Mouse (Mus musculus) cerebellum, adult (tissue): ENCODE data around the gene Kcnj6.
A peak's percentile ranks its signal among the peaks of the same experiment; 100 is the strongest.

Experiments
- ATAC-seq: cut with Nextera tagmentation; 2 replicates; pipeline ENCODE4 v1.9.2; 2017; ENCODE audit warnings: mild to moderate bottlenecking, moderate library complexity, mixed read lengths; ENCODE audit not compliant: insufficient number of reproducible peaks, low FRiP score, low TSS enrichment

The Kcnj6 gene

GRCm38 (mm10) chr16:94946848-94947247, 50.7 kb downstream of the Kcnj6 start:
- ATAC-seq: no peak

DNA sequence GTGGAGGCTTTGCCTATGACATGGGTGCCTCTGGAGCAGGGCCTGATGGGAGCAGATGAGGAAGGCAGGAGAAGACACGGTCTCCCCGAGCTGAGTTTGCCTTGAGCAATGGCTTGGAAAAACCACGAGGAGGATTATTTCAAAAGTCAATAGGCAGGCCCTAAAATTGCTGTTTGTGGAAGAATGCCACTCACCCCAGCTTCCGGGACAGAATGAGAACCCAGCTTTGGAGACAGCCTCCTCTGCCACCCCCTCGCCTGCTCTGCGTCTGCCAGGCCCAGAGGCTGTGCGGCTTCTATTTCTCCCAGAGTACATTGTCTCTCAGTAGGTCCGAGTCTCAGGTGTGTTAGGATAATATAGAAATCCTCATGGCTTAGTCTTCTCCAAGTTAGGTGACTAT, 64.8 kb downstream of the Kcnj6 start:
- ATAC-seq: no peak

DNA sequence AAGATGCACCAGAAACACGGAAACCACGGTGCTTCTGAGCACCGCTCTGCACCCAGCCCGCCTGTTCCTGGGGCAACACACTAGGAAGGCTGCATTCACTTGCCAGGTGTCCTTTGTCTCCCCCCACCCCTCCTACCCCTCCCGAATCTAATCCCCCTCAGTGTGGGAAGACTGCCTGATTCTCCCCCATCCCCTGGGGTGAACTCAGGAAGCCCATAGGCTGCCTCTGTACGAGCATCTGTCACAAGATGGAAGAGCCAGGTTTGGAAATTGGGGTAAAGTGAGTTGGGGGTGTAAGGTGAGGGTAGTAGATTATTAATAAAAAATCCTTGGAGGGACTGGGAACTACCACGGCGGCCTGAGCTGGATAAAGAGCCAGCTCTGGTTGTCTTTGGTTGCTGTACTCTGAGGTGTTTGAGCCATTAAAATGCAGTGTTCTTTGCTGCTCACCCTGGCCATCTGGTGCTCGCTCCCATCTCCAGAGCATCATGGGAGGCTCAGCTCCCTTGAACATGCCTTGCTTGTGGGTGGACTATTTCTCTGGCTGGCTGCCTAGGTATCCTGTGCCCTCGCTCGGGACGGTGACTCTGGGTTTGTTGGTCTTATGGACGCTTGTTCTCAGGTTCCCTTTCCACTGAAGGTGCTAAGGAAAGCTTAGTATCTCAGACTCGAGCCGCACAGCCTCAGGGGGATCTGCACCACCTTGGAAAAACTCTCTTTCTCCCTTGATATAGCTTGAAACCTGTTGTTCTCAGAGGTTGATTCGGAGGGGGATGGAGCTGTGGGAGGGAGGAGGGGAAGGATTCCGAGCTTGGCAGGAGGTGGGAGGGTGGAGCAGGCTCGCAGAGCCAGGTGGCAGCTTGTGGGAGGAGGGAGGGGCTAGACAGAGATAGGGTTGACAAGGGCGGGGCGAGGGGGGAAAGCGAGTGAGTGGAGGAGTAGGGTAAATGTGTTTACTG, 65.9 kb downstream of the Kcnj6 start:
- peak; percentile 84 for ATAC-seq

DNA sequence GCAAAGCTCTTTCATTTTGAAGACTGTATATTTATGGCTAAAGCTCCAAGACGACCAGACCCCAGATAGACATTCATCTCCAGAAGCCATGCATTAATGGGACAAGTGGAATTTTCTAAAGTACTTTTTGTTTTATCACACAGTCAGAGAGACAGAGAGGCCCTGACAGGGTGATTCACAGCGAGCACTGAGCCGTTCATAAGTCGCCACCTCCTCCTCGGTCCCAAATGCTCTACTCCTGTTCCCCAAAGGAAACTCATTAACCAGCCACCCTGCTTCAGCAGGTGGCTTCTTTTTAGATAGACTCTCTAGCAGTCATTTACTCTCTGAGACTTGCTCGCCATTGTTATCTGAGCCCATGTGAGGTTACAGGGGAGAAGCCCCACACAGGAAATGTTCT, 72.1 kb downstream of the Kcnj6 start:
- 0 out of 2 replicates have a peak, but pooled peaks have one; percentile 45 for ATAC-seq

- ATAC-seq: no peak
Measured at GRCm38 (mm10) chr16:94919177-94919576, 78.3 kb downstream of the Kcnj6 start.

DNA sequence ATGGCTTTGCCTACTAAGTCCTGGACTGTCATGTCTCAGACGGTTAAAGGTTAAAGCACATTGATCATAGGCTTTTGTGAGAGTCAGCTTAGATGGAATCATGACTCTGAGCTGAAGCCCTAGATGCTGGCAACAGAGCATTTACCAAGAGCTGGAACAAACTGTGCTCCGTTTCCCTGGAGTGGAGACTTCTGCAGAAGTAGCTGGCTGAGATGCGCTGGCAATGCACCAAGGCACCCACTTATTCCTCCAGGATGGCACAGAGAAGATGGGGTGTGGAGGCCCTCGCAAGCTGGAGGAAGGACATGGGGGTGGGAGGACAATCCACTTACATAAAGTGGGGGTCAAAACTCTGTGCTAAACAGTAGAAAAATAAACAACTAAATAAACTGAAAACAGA, 91.5 kb downstream of the Kcnj6 start:
- ATAC-seq: no peak

- no peak for ATAC-seq
Measured at GRCm38 (mm10) chr16:94898832-94899231, 98.7 kb downstream of the Kcnj6 start.

- no peak for ATAC-seq
Measured at GRCm38 (mm10) chr16:94892162-94892650, 105.3 kb downstream of the Kcnj6 start.

GRCm38 (mm10) chr16:94890581-94890980, 106.9 kb downstream of the Kcnj6 start:
- no peak for ATAC-seq

DNA sequence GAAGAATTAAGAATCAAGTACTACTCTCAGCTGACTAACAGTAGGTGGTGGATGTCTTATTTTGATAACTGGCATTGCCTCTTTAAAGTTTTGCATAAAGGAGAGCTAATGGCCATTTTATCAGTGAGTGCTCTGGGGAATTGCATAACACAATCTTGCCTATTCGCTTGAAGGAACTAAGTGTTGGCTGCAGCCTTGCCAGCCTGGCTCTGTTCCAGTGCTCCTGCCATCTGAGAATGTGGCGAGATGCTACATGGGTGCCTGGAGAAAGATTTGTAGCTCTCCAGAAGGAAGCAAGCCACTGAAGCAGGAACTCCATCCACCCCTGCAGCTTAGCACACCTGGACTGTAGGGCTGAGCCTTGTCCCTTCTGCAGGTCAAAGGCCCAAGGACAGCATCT, 107.4 kb downstream of the Kcnj6 start:
- peak; percentile 50; the same call in 1 of the 2 replicates for ATAC-seq

DNA sequence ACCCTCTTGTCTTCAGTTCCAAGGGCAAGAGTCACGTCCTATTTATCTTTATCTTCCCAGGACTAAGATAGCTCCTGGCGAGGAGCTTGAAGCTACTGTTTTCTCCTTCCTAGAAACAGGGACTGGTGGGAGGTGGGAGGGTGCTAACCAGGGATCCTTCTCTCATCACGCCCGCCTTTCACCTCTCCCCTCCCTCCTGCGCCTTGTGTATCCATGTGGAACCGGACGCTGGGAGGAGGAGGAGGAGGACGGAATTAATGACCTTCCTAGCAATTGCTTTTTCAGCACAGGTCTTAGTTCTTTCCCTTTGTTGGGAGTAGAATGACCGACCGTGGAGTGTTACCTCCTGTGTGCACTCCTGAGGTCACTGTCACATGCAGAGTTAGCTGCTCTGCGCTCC, 108.9 kb downstream of the Kcnj6 start:
- no peak for ATAC-seq

- no peak for ATAC-seq
Measured at GRCm38 (mm10) chr16:94886398-94886797, 111.1 kb downstream of the Kcnj6 start.

- peak; percentile 51 for ATAC-seq
Measured at GRCm38 (mm10) chr16:94885062-94885461, 112.4 kb downstream of the Kcnj6 start.

GRCm38 (mm10) chr16:94883909-94884308, 113.6 kb downstream of the Kcnj6 start:
- ATAC-seq: peak; percentile 71; the same call in 1 of the 2 replicates

GRCm38 (mm10) chr16:94883196-94883595, 114.3 kb downstream of the Kcnj6 start:
- no peak for ATAC-seq

DNA sequence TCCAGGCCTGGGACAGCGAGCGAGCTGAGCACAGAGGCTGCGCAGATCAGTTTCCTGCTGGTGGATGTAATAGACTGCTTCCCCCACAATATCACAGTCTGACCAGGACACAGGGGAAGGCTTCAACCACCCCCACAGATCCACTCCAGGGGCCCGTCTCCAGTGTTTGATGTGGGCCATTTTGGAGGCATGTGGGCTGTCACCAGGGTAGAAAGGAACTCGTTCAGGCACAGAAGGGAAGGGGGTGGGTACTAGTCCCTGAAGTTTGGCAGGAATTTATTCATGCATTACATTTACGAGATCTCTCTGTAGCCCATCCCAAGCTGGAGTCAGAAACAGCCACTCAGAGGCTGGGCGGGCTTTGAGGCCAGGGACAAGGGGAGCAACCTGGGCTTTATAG, 115.4 kb downstream of the Kcnj6 start:
- ATAC-seq: no peak

- ATAC-seq: 0 out of 2 replicates have a peak, but pooled peaks have one; percentile 47
Measured at GRCm38 (mm10) chr16:94872614-94873272, 124.8 kb downstream of the Kcnj6 start.

- ATAC-seq: 0 out of 2 replicates have a peak, but pooled peaks have one; percentile 59
Measured at GRCm38 (mm10) chr16:94868354-94868753, 129.1 kb downstream of the Kcnj6 start.

DNA sequence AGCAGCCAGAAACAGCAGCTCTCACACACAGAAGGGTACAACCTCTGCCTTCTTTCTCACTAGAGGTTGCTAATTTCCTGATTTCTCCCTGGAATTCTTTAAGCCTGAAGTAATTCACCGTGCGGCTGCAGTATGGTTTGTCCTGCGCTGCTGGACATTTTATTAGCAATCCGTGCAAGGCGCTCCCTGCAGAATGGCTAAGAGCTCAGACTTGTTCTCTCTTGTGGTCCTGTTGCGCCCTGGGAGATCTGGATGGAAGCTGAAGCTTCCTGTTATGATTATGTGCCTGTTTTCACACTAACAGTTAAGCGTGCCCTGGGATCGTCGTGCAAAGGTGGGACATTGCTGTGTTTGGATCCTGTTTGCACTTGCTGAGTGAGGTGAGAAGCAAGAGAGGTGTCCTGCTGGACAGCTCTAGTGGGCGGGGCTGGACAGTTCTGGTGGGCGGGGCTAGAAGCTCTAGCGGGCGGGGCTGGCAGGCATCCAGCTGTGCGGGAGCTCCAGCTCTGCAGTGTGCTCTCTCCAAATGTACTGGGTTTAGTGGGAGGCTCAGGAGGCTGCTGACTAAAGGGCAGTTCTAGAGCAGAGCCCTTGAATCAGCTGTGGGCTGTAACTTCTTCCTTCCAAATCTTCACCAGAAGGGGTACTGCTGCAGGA, 131.1 kb downstream of the Kcnj6 start:
- ATAC-seq: no peak

- no peak for ATAC-seq
Measured at GRCm38 (mm10) chr16:94865796-94866195, 131.7 kb downstream of the Kcnj6 start.

- 0 out of 2 replicates have a peak, but pooled peaks have one; percentile 23 for ATAC-seq
Measured at GRCm38 (mm10) chr16:94865101-94865500, 132.4 kb downstream of the Kcnj6 start.
